Mouse (Mus musculus) hindbrain, embryonic 12.5 days (tissue): Measurements from ENCODE around the gene Tmcc2. TPM values are rescaled to one million over a fixed set of nuclear protein-coding genes. Genes with fewer than 3 reads are reported as not detected.

Experiments used
- ATAC-seq: fragments of 200-750 bp; cut with Nextera tagmentation; 2 replicates; pipeline ENCODE4 v1.8.0; 2017; ENCODE audit warnings: moderate TSS enrichment; ENCODE audit not compliant: low FRiP score
- H3K27ac ChIP-seq: fragments of 300-500 bp; sonication (generic); 2 replicates; pipeline ENCODE4 v1.5.1; 2016; ENCODE audit warnings: mild to moderate bottlenecking
- H3K27me3 ChIP-seq: fragments of 300-500 bp; sonication (generic); 2 replicates; pipeline ENCODE4 v1.6.1; 2016; ENCODE audit warnings: mild to moderate bottlenecking
- H3K36me3 ChIP-seq: fragments of 300-500 bp; sonication (generic); 2 replicates; pipeline ENCODE4 v1.6.1; 2016; ENCODE audit warnings: mild to moderate bottlenecking
- H3K4me1 ChIP-seq: fragments of 300-500 bp; sonication (generic); 2 replicates; pipeline ENCODE4 v1.6.1; 2016
- H3K4me2 ChIP-seq: fragments of 300-500 bp; sonication (generic); replicated peaks from 2 replicates; pipeline ENCODE4 v1.6.1; 2016; ENCODE audit warnings: mild to moderate bottlenecking
- H3K4me3 ChIP-seq: fragments of 300-500 bp; sonication (generic); 2 replicates; pipeline ENCODE4 v1.5.1; 2016; ENCODE audit warnings: mild to moderate bottlenecking
- H3K9ac ChIP-seq: fragments of 300-500 bp; sonication (generic); 2 replicates; pipeline ENCODE4 v1.6.1; 2016; ENCODE audit warnings: mild to moderate bottlenecking, moderate library complexity
- H3K9me3 ChIP-seq: fragments of 300-500 bp; sonication (generic); replicated peaks from 2 replicates; pipeline ENCODE4 v1.6.1; 2016; ENCODE audit warnings: mild to moderate bottlenecking
- WGBS: fragments of 180-500 bp; shearing (Covaris S2); methylation state at CpG from one replicate; pipeline ENCODE4 v1.1.7; 2016; 5-methylcytosine and 5-hydroxymethylcytosine counted together
- polyA plus RNA-seq: library from polyadenylated mRNA; unstranded; fragments of >200 nt; fragmentation: Nextera tagmentation; extraction: Ambion mirVana; gene quantifications from 2 replicates; pipeline ENCODE4 v1.2.1, GENCODE M21; 2016

Gene Tmcc2
- polyA plus RNA-seq: 36.3 and 37.8 TPM in 2 replicates

- H3K36me3 ChIP-seq: no peaks in the 10 kb centered on the region
- H3K27ac ChIP-seq: peak within 1 kb of the TSS; percentile 93
- H3K4me2 ChIP-seq: peak within 1 kb of the TSS; percentile 85
- H3K9me3 ChIP-seq: no peaks in the 10 kb centered on the region
- peak; percentile 51 for ATAC-seq
- WGBS: under 1% methylated on average over 50 of the region's 50 CpGs
- peak within 1 kb of the TSS; percentile 97 for H3K9ac ChIP-seq
- H3K4me1 ChIP-seq: peaks cover 49% of the 10 kb centered on the region
- H3K4me3 ChIP-seq: peak within 1 kb of the TSS; percentile 88
- H3K27me3 ChIP-seq: no peaks in the 10 kb centered on the region
Observed at GRCm38 (mm10) chr1:132390691-132391579, at the start of gene Tmcc2. Tmcc2 (minus strand) TSS chr1:132391281.

GRCm38 (mm10) chr1:132437389-132437788 lies 46.3 kb upstream of the Tmcc2 start:
- peaks cover 4% of the 10 kb centered on the region for H3K9me3 ChIP-seq
- no peak overlapping the region for H3K9ac ChIP-seq
- H3K27ac ChIP-seq: no peak overlapping the region
- no peak overlapping the region for H3K4me2 ChIP-seq
- H3K36me3 ChIP-seq: peaks cover 35% of the 10 kb centered on the region
- 0 out of 2 replicates have a peak, but pooled peaks cover 4% of the 10 kb centered on the region for H3K4me1 ChIP-seq
- ATAC-seq: no peak
- WGBS: 79% methylated on average over 5 of the region's 5 CpGs
- no peak overlapping the region for H3K4me3 ChIP-seq
- H3K27me3 ChIP-seq: no peaks in the 10 kb centered on the region

DNA sequence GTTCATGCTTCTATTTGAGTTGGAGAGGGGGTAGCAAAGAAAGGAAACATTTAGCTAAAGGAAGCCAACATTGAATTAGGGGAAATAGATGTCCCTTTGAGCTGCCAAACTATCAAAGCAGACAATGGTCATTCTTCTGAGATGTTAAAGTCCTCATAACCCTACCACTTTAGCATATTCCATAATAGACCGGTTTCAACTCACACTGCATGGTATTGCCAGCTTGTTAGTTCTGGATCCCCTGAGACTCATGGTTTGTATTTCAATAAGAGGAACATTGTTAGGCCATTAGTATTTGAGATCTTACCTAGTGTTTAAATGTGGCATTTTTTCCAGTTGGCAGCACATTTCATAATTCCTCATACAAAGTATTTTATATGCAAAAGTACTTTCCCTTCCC lies 45.9 kb upstream of the Tmcc2 start:
- Histone ChIP-seq H3K4me1 (0 out of 2 replicates have a peak, but pooled peaks cover 4% of the 10 kb centered on the region), H3K27ac (no peak overlapping the region), H3K9me3 (peaks cover 4% of the 10 kb centered on the region), H3K4me3 (no peak overlapping the region), H3K36me3 (peaks cover 31% of the 10 kb centered on the region), H3K9ac (no peak overlapping the region), H3K27me3 (no peaks in the 10 kb centered on the region), H3K4me2 (no peak overlapping the region)
- no peak for ATAC-seq
- WGBS: 57% methylated on average over 1 of the region's 1 CpGs

DNA sequence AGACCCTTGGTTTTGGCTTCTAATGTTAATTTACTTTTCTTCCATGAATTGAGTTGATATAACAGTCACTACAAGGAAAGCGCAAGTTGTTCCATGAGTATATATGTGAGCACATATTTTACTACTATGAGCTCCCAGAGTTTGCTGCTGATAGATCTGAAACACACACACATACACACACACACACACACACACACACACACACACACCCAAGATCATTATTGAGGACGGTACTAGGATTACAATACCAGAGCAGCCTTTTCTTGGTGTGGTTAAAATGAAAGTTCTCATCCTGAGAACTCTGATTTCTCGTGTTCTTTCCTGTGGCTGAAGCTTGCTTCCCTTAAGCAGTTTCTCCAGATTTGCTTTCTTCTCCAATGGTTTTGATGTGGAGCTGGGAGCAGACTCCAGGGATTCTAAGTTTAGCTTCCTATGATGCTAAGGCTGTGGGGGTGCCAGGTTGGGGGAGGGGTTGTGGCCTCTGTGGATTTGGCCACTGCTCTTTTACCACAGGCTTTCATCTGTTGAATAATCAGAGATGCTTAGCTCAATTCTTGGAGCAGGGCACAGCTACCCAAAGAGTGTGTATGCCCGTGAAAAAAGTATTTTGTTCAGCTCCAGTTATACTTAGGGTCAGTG lies 45.4 kb upstream of the Tmcc2 start:
- Histone ChIP-seq H3K27me3 (no peaks in the 10 kb centered on the region), H3K4me2 (no peak overlapping the region), H3K4me3 (no peak overlapping the region), H3K4me1 (0 out of 2 replicates have a peak, but pooled peaks cover 4% of the 10 kb centered on the region), H3K9ac (no peak overlapping the region), H3K36me3 (peaks cover 27% of the 10 kb centered on the region), H3K9me3 (peaks cover 4% of the 10 kb centered on the region), H3K27ac (peak overlapping the region; percentile 23; the same call in 1 of the 2 replicates)
- no peak for ATAC-seq
- 76% methylated on average over 4 of the region's 4 CpGs for WGBS

GRCm38 (mm10) chr1:132434032-132434431 lies 43.0 kb upstream of the Tmcc2 start:
- no peak overlapping the region for H3K4me3 ChIP-seq
- H3K36me3 ChIP-seq: peaks cover 11% of the 10 kb centered on the region
- no peaks in the 10 kb centered on the region for H3K9me3 ChIP-seq
- H3K27ac ChIP-seq: no peak overlapping the region
- no peaks in the 10 kb centered on the region for H3K27me3 ChIP-seq
- H3K4me1 ChIP-seq: peaks cover 11% of the 10 kb centered on the region; the same call in 1 of the 2 replicates
- 87% methylated on average over 12 of the region's 12 CpGs for WGBS
- ATAC-seq: no peak
- no peak overlapping the region for H3K4me2 ChIP-seq
- no peak overlapping the region for H3K9ac ChIP-seq

DNA sequence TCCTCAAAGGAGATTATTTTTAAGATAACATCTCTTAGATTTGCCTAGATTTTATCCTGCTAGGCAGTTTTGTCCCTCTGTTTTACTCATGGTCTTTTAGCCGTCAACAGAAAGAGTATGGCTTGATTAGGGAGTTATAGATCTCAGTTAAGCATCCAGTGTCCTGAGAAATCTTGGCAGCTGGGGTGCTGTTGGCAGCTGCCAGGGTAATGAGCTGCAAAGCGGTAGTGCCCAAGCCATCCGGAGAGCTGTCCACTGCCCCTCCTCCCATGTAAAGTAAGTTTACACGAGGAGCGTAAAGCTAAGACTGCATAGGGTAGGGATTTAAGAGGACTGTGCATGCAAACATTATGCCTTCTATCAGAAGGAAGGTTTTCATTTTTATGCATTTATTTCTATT lies 42.3 kb upstream of the Tmcc2 start:
- no peak overlapping the region for H3K27ac ChIP-seq
- H3K9ac ChIP-seq: no peak overlapping the region
- ATAC-seq: no peak
- H3K4me3 ChIP-seq: no peak overlapping the region
- no peaks in the 10 kb centered on the region for H3K27me3 ChIP-seq
- H3K9me3 ChIP-seq: no peaks in the 10 kb centered on the region
- peaks cover 11% of the 10 kb centered on the region for H3K36me3 ChIP-seq
- H3K4me2 ChIP-seq: no peak overlapping the region
- H3K4me1 ChIP-seq: peaks cover 11% of the 10 kb centered on the region; the same call in 1 of the 2 replicates
- WGBS: 77% methylated on average over 5 of the region's 5 CpGs

- Histone ChIP-seq H3K4me3 (no peak overlapping the region), H3K27ac (no peak overlapping the region), H3K9ac (no peak overlapping the region)
Observed at GRCm38 (mm10) chr1:132431716-132432115, 40.6 kb upstream of the Tmcc2 start.

DNA sequence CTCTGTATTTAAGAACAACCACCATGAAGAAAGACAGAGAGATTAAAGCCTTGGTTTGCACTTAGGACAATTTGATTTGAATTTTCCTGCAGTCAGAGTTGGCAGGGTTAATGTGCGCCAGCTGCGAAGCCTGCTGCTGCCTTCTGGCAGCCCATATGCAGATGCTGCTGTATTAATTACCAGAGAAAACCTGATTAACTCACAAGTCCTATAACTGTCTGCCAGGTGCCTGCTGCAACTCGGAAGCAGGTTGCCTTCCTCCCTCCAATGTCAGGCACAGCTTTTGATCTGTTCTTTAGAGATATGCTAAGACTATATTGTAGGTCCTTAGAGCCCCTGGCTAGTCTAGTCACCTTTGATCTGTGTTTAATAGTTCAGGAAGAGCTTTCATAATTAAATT lies 39.7 kb upstream of the Tmcc2 start:
- Histone ChIP-seq H3K9ac (no peak overlapping the region), H3K4me2 (no peak overlapping the region), H3K4me1 (peaks cover 11% of the 10 kb centered on the region; the same call in 1 of the 2 replicates), H3K36me3 (peaks cover 7% of the 10 kb centered on the region), H3K4me3 (no peak overlapping the region), H3K27ac (no peak overlapping the region), H3K27me3 (no peaks in the 10 kb centered on the region), H3K9me3 (no peaks in the 10 kb centered on the region)
- 59% methylated on average over 3 of the region's 3 CpGs for WGBS
- no peak for ATAC-seq

More at GRCm38 (mm10) chr1:132431716-132432115, 40.6 kb upstream of the Tmcc2 start:
- H3K4me1 ChIP-seq: peaks cover 11% of the 10 kb centered on the region; the same call in 1 of the 2 replicates
- H3K4me2 ChIP-seq: no peak overlapping the region
- ATAC-seq: no peak
- H3K36me3 ChIP-seq: peaks cover 11% of the 10 kb centered on the region
- H3K9me3 ChIP-seq: no peaks in the 10 kb centered on the region
- WGBS: 85% methylated on average over 9 of the region's 9 CpGs
- no peaks in the 10 kb centered on the region for H3K27me3 ChIP-seq

DNA sequence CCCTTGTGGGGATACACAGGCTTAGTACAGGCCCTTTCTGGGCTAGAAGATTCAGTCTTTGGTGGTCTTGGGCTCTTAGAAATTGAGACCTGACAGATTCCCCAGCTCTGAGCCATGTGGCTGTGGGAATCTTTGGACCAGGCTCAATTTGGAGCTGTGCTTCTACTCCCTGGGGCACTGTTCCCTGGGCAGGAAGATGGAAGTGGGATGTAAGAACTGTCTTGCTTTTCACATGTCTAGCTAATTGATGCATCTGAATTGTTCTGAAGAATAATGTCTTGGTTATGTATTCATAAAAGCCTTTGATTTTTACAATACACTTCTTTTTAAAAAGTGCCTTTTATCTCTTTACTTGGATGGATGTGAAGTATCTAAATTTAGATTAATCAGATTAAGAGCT lies 34.5 kb upstream of the Tmcc2 start:
- H3K9ac ChIP-seq: no peak overlapping the region
- H3K4me2 ChIP-seq: no peak overlapping the region
- H3K4me1 ChIP-seq: peaks cover 3% of the 10 kb centered on the region; the same call in 1 of the 2 replicates
- ATAC-seq: no peak
- no peak overlapping the region for H3K4me3 ChIP-seq
- 0 out of 2 replicates have a peak, but pooled peaks cover 3% of the 10 kb centered on the region for H3K9me3 ChIP-seq
- H3K27ac ChIP-seq: no peak overlapping the region
- no peaks in the 10 kb centered on the region for H3K27me3 ChIP-seq
- no peaks in the 10 kb centered on the region for H3K36me3 ChIP-seq

DNA sequence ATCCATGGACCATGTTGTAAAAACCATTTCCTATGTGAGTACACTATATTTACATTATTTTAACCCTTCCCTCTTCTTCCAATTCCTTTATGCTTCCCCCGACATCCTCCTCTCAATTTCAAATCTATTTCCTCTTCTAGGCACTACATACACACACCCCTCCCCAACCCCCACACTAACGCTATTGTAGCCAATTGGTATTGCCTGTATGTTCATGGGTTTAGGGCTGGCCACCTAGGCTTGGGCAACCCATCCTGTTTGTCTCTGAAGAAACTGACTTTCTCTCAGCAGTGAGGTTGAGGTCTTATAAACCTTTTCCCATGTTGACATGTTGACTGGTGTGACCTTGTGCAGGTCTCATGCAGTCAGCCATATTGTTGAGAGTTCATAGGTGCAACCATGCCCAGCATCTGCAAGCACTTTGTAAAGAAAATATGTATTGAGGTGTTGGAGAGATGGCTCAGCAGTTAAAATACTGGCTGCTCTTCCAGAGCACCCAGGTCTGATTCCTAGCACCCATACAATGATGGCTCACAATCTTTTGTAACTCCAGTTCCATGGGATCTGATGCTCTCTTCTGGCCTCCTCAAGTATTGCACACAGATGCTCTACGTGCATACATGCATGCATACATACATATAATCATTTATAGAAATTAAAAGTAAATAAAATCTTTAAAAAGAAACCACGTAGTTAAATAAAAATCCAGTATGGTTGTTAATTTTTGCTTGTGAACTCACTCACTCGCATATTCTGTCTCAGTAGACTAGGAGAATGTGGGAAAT lies 32.0 kb upstream of the Tmcc2 start:
- 91% methylated on average over 5 of the region's 5 CpGs for WGBS
- Histone ChIP-seq H3K36me3 (no peaks in the 10 kb centered on the region), H3K27me3 (no peaks in the 10 kb centered on the region), H3K4me1 (peaks cover 17% of the 10 kb centered on the region), H3K4me3 (no peak overlapping the region), H3K4me2 (no peak overlapping the region), H3K9me3 (0 out of 2 replicates have a peak, but pooled peaks cover 3% of the 10 kb centered on the region), H3K9ac (no peak overlapping the region), H3K27ac (no peak overlapping the region)
- ATAC-seq: no peak

- Histone ChIP-seq H3K36me3 (no peaks in the 10 kb centered on the region), H3K4me2 (no peak overlapping the region), H3K4me3 (no peak overlapping the region), H3K9me3 (0 out of 2 replicates have a peak, but pooled peaks cover 3% of the 10 kb centered on the region), H3K4me1 (peaks cover 23% of the 10 kb centered on the region), H3K9ac (no peak overlapping the region), H3K27ac (no peak overlapping the region), H3K27me3 (no peaks in the 10 kb centered on the region)
- WGBS: 90% methylated on average over 7 of the region's 7 CpGs
- ATAC-seq: no peak
Observed at GRCm38 (mm10) chr1:132420662-132421061, 29.6 kb upstream of the Tmcc2 start.

DNA sequence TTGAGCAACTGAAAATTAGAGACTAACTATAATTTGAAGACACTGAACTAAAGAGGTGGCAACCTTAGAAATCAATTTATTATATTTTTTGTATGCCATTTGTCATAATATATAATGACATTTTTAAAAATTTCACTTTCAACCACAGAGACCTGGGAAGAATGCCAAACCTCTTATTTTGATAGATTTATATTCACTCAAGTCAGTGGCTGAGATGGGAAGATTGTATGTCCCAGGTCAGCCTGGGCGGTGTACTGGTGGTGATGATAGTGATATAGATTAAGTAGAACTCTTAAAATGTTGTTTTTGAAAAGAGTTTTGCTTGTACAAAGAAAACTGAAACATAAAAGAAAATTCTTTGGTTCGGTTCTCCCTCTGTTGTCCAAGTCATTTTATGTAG lies 29.1 kb upstream of the Tmcc2 start:
- Histone ChIP-seq H3K27me3 (no peaks in the 10 kb centered on the region), H3K27ac (no peak overlapping the region), H3K4me1 (peaks cover 23% of the 10 kb centered on the region), H3K36me3 (no peaks in the 10 kb centered on the region), H3K9me3 (0 out of 2 replicates have a peak, but pooled peaks cover 3% of the 10 kb centered on the region), H3K4me2 (no peak overlapping the region), H3K9ac (no peak overlapping the region), H3K4me3 (no peak overlapping the region)
- 87% methylated on average over 2 of the region's 2 CpGs for WGBS
- ATAC-seq: no peak
